Mouse (Mus musculus) kidney, embryonic 15.5 days (tissue): ENCODE measurements at regions not wholly inside any gene's neighbourhood (a gene's known extent, or its start where the extent isn't known, plus 50 kb on each side); places are given as distances from the start of the nearest gene placed in this dataset.
"Not testable (repeated sequence)": the region's sequence is repeated elsewhere in the genome, so short reads cannot be mapped to it uniquely, and the experiment has no call there.

ENCODE experiments used
- ATAC-seq: fragments of 200-750 bp; cut with Nextera tagmentation; replicated peaks from 2 replicates; pipeline ENCODE4 v1.8.0; 2017; ENCODE audit warnings: moderate TSS enrichment; ENCODE audit not compliant: low FRiP score
- H3K27ac ChIP-seq: fragments of 300-500 bp; sonication (generic); 2 replicates; pipeline ENCODE4 v1.5.1; 2015; ENCODE audit warnings: mild to moderate bottlenecking, inconsistent platforms
- H3K27me3 ChIP-seq: fragments of 300-500 bp; sonication (generic); 2 replicates; pipeline ENCODE4 v1.6.1; 2015; ENCODE audit warnings: inconsistent platforms
- H3K36me3 ChIP-seq: fragments of 300-500 bp; sonication (generic); 2 replicates; pipeline ENCODE4 v1.6.1; 2015; ENCODE audit warnings: inconsistent platforms
- H3K4me1 ChIP-seq: fragments of 300-500 bp; sonication (generic); 2 replicates; pipeline ENCODE4 v1.6.1; 2015; ENCODE audit warnings: inconsistent platforms
- H3K4me2 ChIP-seq: fragments of 300-500 bp; sonication (generic); 2 replicates; pipeline ENCODE4 v1.6.1; 2015; ENCODE audit warnings: moderate library complexity, mild to moderate bottlenecking, inconsistent platforms
- H3K4me3 ChIP-seq: fragments of 300-500 bp; sonication (generic); replicated peaks from 2 replicates; pipeline ENCODE4 v1.5.1; 2015; ENCODE audit warnings: mild to moderate bottlenecking, inconsistent platforms
- H3K9ac ChIP-seq: fragments of 300-500 bp; sonication (generic); 2 replicates; pipeline ENCODE4 v1.6.1; 2015; ENCODE audit warnings: mild to moderate bottlenecking, inconsistent platforms
- H3K9me3 ChIP-seq: fragments of 300-500 bp; sonication (generic); replicated peaks from 2 replicates; pipeline ENCODE4 v1.6.1; 2016; ENCODE audit warnings: inconsistent platforms
- WGBS: fragments of 180-500 bp; shearing (Covaris S2); methylation state at CpG from one replicate; pipeline ENCODE4 v1.1.7; 2015; ENCODE audit warnings: mixed read lengths; 5-methylcytosine and 5-hydroxymethylcytosine counted together

- 37% methylated on average over 16 of the region's 16 CpGs for WGBS
Measured at GRCm38 (mm10) chr4:8084954-8085639, 153.7 kb downstream of the Car8 start.

GRCm38 (mm10) chr4:8079349-8079748 lies 159.5 kb downstream of the Car8 start:
- H3K36me3 ChIP-seq = no peaks in the 10 kb centered on the region
- no peak overlapping the region for H3K27ac ChIP-seq
- no peak overlapping the region for H3K4me3 ChIP-seq
- no peak overlapping the region for H3K4me2 ChIP-seq
- no peaks in the 10 kb centered on the region for H3K9me3 ChIP-seq
- H3K4me1 ChIP-seq = no peaks in the 10 kb centered on the region
- no peak overlapping the region for H3K9ac ChIP-seq
- H3K27me3 ChIP-seq = no peaks in the 10 kb centered on the region
- 72% methylated on average over 4 of the region's 4 CpGs for WGBS
- no peak for ATAC-seq

More at GRCm38 (mm10) chr4:8084954-8085639, 153.7 kb downstream of the Car8 start:
- H3K4me1 ChIP-seq = no peaks in the 10 kb centered on the region
- H3K27ac ChIP-seq = no peak overlapping the region
- H3K9me3 ChIP-seq = no peaks in the 10 kb centered on the region
- peak; percentile 83 for ATAC-seq
- no peak overlapping the region for H3K4me3 ChIP-seq
- H3K9ac ChIP-seq = no peak overlapping the region
- H3K36me3 ChIP-seq = no peaks in the 10 kb centered on the region
- no peaks in the 10 kb centered on the region for H3K27me3 ChIP-seq
- peak overlapping the region; percentile 25 for H3K4me2 ChIP-seq

- Histone ChIP-seq H3K4me3 (no peak overlapping the region), H3K4me2 (no peak overlapping the region)
- 75% methylated on average over 6 of the region's 6 CpGs for WGBS
Measured at GRCm38 (mm10) chr4:8072989-8073573, 165.8 kb downstream of the Car8 start.

GRCm38 (mm10) chr4:8070693-8071092 lies 168.1 kb downstream of the Car8 start:
- not testable (repeated sequence) for H3K4me3 ChIP-seq, H3K4me2 ChIP-seq, ATAC-seq, H3K9me3 ChIP-seq, H3K27me3 ChIP-seq, H3K36me3 ChIP-seq, H3K9ac ChIP-seq, H3K4me1 ChIP-seq, H3K27ac ChIP-seq

More at GRCm38 (mm10) chr4:8072989-8073573, 165.8 kb downstream of the Car8 start:
- H3K27me3 ChIP-seq = no peaks in the 10 kb centered on the region
- H3K9ac ChIP-seq = no peak overlapping the region
- no peak overlapping the region for H3K27ac ChIP-seq
- ATAC-seq = no peak
- H3K36me3 ChIP-seq = no peaks in the 10 kb centered on the region
- H3K4me1 ChIP-seq = no peaks in the 10 kb centered on the region
- no peaks in the 10 kb centered on the region for H3K9me3 ChIP-seq

- ATAC-seq = no peak
- Histone ChIP-seq H3K4me3 (no peak overlapping the region), H3K4me1 (no peaks in the 10 kb centered on the region), H3K4me2 (no peak overlapping the region), H3K9me3 (no peaks in the 10 kb centered on the region), H3K36me3 (no peaks in the 10 kb centered on the region), H3K27me3 (no peaks in the 10 kb centered on the region), H3K9ac (no peak overlapping the region), H3K27ac (no peak overlapping the region)
- 25% methylated on average over 2 of the region's 2 CpGs for WGBS
Measured at GRCm38 (mm10) chr4:8068086-8068485, 170.8 kb downstream of the Car8 start.

GRCm38 (mm10) chr4:8041776-8042175 lies 197.1 kb downstream of the Car8 start:
- no peak overlapping the region for H3K9ac ChIP-seq
- no peaks in the 10 kb centered on the region for H3K27me3 ChIP-seq
- H3K36me3 ChIP-seq = no peaks in the 10 kb centered on the region
- H3K4me3 ChIP-seq = no peak overlapping the region
- ATAC-seq = no peak
- WGBS = 78% methylated on average over 4 of the region's 4 CpGs
- H3K27ac ChIP-seq = no peak overlapping the region
- H3K9me3 ChIP-seq = peaks cover 6% of the 10 kb centered on the region; the same call in 1 of the 2 replicates
- no peaks in the 10 kb centered on the region for H3K4me1 ChIP-seq
- H3K4me2 ChIP-seq = no peak overlapping the region

- 95% methylated on average over 1 of the region's 1 CpGs for WGBS
Measured at GRCm38 (mm10) chr4:8037863-8038262, 201.0 kb downstream of the Car8 start.

GRCm38 (mm10) chr4:8033402-8033801 lies 205.4 kb downstream of the Car8 start:
- H3K27ac ChIP-seq = not testable (repeated sequence)
- 66% methylated on average over 1 of the region's 1 CpGs for WGBS

More at GRCm38 (mm10) chr4:8037863-8038262, 201.0 kb downstream of the Car8 start:
- Histone ChIP-seq H3K4me1 (no peaks in the 10 kb centered on the region), H3K9ac (no peak overlapping the region), H3K4me2 (no peak overlapping the region), H3K4me3 (no peak overlapping the region), H3K27me3 (no peaks in the 10 kb centered on the region), H3K9me3 (peaks cover 6% of the 10 kb centered on the region; the same call in 1 of the 2 replicates), H3K36me3 (no peaks in the 10 kb centered on the region), H3K27ac (no peak overlapping the region)
- ATAC-seq = no peak

GRCm38 (mm10) chr4:8005155-8005554 lies 233.7 kb downstream of the Car8 start:
- Histone ChIP-seq H3K9ac (no peak overlapping the region), H3K27ac (no peak overlapping the region), H3K9me3 (no peaks in the 10 kb centered on the region; the same call in 1 of the 2 replicates), H3K36me3 (no peaks in the 10 kb centered on the region), H3K4me3 (no peak overlapping the region), H3K4me1 (no peaks in the 10 kb centered on the region), H3K4me2 (no peak overlapping the region), H3K27me3 (no peaks in the 10 kb centered on the region)
- 13% methylated on average over 1 of the region's 1 CpGs for WGBS
- no peak for ATAC-seq

More at GRCm38 (mm10) chr4:8033402-8033801, 205.4 kb downstream of the Car8 start:
- H3K9me3 ChIP-seq, H3K9ac ChIP-seq, ATAC-seq, H3K4me2 ChIP-seq, H3K4me3 ChIP-seq, H3K36me3 ChIP-seq, H3K27me3 ChIP-seq, H3K4me1 ChIP-seq: not testable (repeated sequence)

GRCm38 (mm10) chr4:7997575-7997953 lies 241.3 kb downstream of the Car8 start:
- ATAC-seq = no peak

GRCm38 (mm10) chr4:7996923-7997574 lies 241.8 kb downstream of the Car8 start:
- Histone ChIP-seq H3K27me3 (no peaks in the 10 kb centered on the region), H3K36me3 (no peaks in the 10 kb centered on the region), H3K9ac (no peak overlapping the region), H3K4me2 (no peak overlapping the region), H3K9me3 (no peaks in the 10 kb centered on the region), H3K4me3 (no peak overlapping the region), H3K27ac (no peak overlapping the region), H3K4me1 (no peaks in the 10 kb centered on the region)
- WGBS = 77% methylated on average over 6 of the region's 6 CpGs
- no peak for ATAC-seq

More at GRCm38 (mm10) chr4:7997575-7997953, 241.3 kb downstream of the Car8 start:
- H3K9ac ChIP-seq = no peak overlapping the region
- no peak overlapping the region for H3K27ac ChIP-seq
- no peak overlapping the region for H3K4me2 ChIP-seq
- no peaks in the 10 kb centered on the region for H3K4me1 ChIP-seq
- H3K27me3 ChIP-seq = no peaks in the 10 kb centered on the region
- H3K4me3 ChIP-seq = no peak overlapping the region
- no peaks in the 10 kb centered on the region for H3K9me3 ChIP-seq
- H3K36me3 ChIP-seq = no peaks in the 10 kb centered on the region

- H3K9ac ChIP-seq = no peak overlapping the region
- no peak overlapping the region for H3K4me2 ChIP-seq
- no peaks in the 10 kb centered on the region for H3K36me3 ChIP-seq
- no peaks in the 10 kb centered on the region for H3K27me3 ChIP-seq
- H3K4me3 ChIP-seq = no peak overlapping the region
- no peak overlapping the region for H3K27ac ChIP-seq
- 63% methylated on average over 3 of the region's 3 CpGs for WGBS
- ATAC-seq = no peak
- no peaks in the 10 kb centered on the region for H3K4me1 ChIP-seq
- no peaks in the 10 kb centered on the region for H3K9me3 ChIP-seq
Measured at GRCm38 (mm10) chr4:7992944-7993343, 245.9 kb downstream of the Car8 start.
